Comparison of ENCODE assay signal across 17 mouse cellular contexts in the genomic region with DNA sequence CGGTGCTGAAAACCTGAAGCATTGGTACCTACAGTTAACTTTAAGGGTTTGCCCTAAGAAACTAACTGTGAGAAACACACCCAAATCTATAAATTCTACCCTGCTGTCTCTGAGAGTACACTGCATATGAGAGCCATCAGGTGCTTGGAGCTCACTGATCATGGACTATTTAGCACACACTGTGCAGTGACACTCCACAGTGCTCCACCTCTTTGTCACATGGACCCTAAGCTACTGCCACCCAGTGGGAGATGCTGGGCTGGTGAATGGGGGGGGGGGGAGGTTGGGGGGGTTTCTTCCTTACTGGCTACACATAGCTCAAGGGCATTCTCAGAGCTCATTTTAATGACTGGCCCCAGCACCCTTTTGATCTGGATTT. TPM values are rescaled to one million over a fixed set of nuclear protein-coding genes. Genes with fewer than 3 reads are reported as not detected.
A peak's percentile ranks its signal among the peaks of the same experiment; 100 is the strongest.
DNase-seq lines count a peak whose midpoint lies in the region; ATAC-seq and TF ChIP-seq lines count a peak whose summit lies in the region.
"Had no signal": no experiment of that assay in that cellular context is flagged by ENCODE, and none has a peak within 500 bp of the region (broad histone marks: within the 10 kb centered on the region; RNA-seq: fewer than 3 reads in every experiment).

No protein-coding gene starts in this region.

- no peaks in the 10 kb centered on the region for H3K4me1 ChIP-seq in heart, adult 2 months (ENCODE audit: control insufficient read depth, insufficient read depth, low read length)
- peaks cover 31% of the 10 kb centered on the region for H3K4me1 ChIP-seq in heart, embryonic 15.5 days (replicated peaks)
- H3K4me1 ChIP-seq in neural tube, embryonic 11.5 days (ENCODE audit: control insufficient read depth, insufficient read depth, low read length) = peaks cover 13% of the 10 kb centered on the region
- peaks cover 27% of the 10 kb centered on the region for H3K4me1 ChIP-seq in neural tube, embryonic 15.5 days

- no peaks in the 10 kb centered on the region for H3K27me3 ChIP-seq in heart, adult 2 months (ENCODE audit: control insufficient read depth, insufficient read depth, low read length)
- peaks cover 27% of the 10 kb centered on the region for H3K27me3 ChIP-seq in heart, embryonic 15.5 days
- no peaks in the 10 kb centered on the region for H3K27me3 ChIP-seq in neural tube, embryonic 11.5 days (ENCODE audit: control insufficient read depth, insufficient read depth, low read length)
- no peaks in the 10 kb centered on the region for H3K27me3 ChIP-seq in neural tube, embryonic 15.5 days (replicated peaks)
- H3K27me3 ChIP-seq: forebrain, embryonic 13.5 days; hindbrain, embryonic 15.5 days; liver, embryonic 13.5 days; megakaryocyte, embryonic 14.5 days; midbrain, embryonic 13.5 days had no signal

- no peaks in the 10 kb centered on the region for H3K9me3 ChIP-seq in heart, embryonic 15.5 days (replicated peaks)
- H3K9me3 ChIP-seq in neural tube, embryonic 11.5 days (ENCODE audit: control insufficient read depth, low read length) = no peaks in the 10 kb centered on the region
- H3K9me3 ChIP-seq in neural tube, embryonic 15.5 days (replicated peaks) = no peaks in the 10 kb centered on the region
- H3K9me3 ChIP-seq: forebrain, embryonic 13.5 days; hindbrain, embryonic 15.5 days; liver, embryonic 13.5 days; midbrain, embryonic 13.5 days had no signal

- H3K4me3 ChIP-seq in heart, adult 2 months = 0 out of 2 replicates have a peak overlapping the region, but pooled peaks have one; percentile 2
- no peak overlapping the region; the same call in 1 of the 2 replicates for H3K4me3 ChIP-seq in heart, embryonic 15.5 days
- no peak overlapping the region for H3K4me3 ChIP-seq in neural tube, embryonic 11.5 days (ENCODE audit: low read depth, low read length)
- no peak overlapping the region for H3K4me3 ChIP-seq in neural tube, embryonic 15.5 days (replicated peaks)
- H3K4me3 ChIP-seq: forebrain, embryonic 13.5 days; liver, embryonic 13.5 days; megakaryocyte, embryonic 14.5 days; midbrain, embryonic 13.5 days had no signal

- no peak for ATAC-seq in heart, embryonic 15.5 days (replicated peaks; ENCODE audit: insufficient number of reproducible peaks, insufficient read depth, low FRiP score, low read depth)
- ATAC-seq in neural tube, embryonic 11.5 days (ENCODE audit: insufficient read depth, low FRiP score, low TSS enrichment) = peak; percentile 31; the same call in 1 of the 2 replicates
- ATAC-seq in neural tube, embryonic 15.5 days (ENCODE audit: low FRiP score) = no peak
- ATAC-seq: CD4-positive, CD25-positive, alpha-beta regulatory T cell, adult 4 months had no signal

- intact Hi-C loops in heart, adult 2 months (cut with DNase I) = no loop called here

- TF ChIP-seq POLR2A in heart, adult 2 months (IDR thresholded peaks at IDR 0.05; ENCODE audit: insufficient read depth, low read depth, low read length) = no peak

- no peaks in the 10 kb centered on the region for H3K36me3 ChIP-seq in heart, adult 2 months (ENCODE audit: control insufficient read depth, insufficient read depth, low read length)
- no peaks in the 10 kb centered on the region for H3K36me3 ChIP-seq in heart, embryonic 15.5 days
- H3K36me3 ChIP-seq in neural tube, embryonic 11.5 days (ENCODE audit: control insufficient read depth, insufficient read depth, low read length) = no peaks in the 10 kb centered on the region
- no peaks in the 10 kb centered on the region for H3K36me3 ChIP-seq in neural tube, embryonic 15.5 days
- H3K36me3 ChIP-seq: hindbrain, embryonic 15.5 days; midbrain, embryonic 13.5 days had no signal

- WGBS in heart, adult 2 months = 65% methylated on average over 1 of the region's 1 CpGs
- 69% methylated on average over 1 of the region's 1 CpGs for WGBS in heart, embryonic 15.5 days
- 100% methylated on average over 1 of the region's 1 CpGs for WGBS in neural tube, embryonic 11.5 days
- WGBS in neural tube, embryonic 15.5 days = 96% methylated on average over 1 of the region's 1 CpGs

- no peaks in the 10 kb centered on the region for H3K79me2 ChIP-seq in heart, adult 2 months (replicated peaks; ENCODE audit: control insufficient read depth, insufficient read depth, low read length)

- no peak overlapping the region for H3K27ac ChIP-seq in heart, adult 2 months
- H3K27ac ChIP-seq in heart, embryonic 15.5 days = no peak overlapping the region
- H3K27ac ChIP-seq in neural tube, embryonic 11.5 days (ENCODE audit: low read depth, low read length) = no peak overlapping the region
- H3K27ac ChIP-seq in neural tube, embryonic 15.5 days (replicated peaks) = no peak overlapping the region
- H3K27ac ChIP-seq: forebrain, embryonic 13.5 days; liver, embryonic 13.5 days; midbrain, embryonic 13.5 days had no signal

- no peak for DNase-seq in heart, adult 2 months
- no peak for DNase-seq in heart, postnatal 4 days
- no peak for DNase-seq in heart, adult 11 months
- DNase-seq in neural tube, embryonic 11.5 days (ENCODE audit: low spot score) = no peak
- no peak for DNase-seq in right cerebral cortex, adult 18-20 months
- DNase-seq: cerebellum, adult 9-10 months; liver, embryonic 13.5 days; lung, postnatal 36 days; spleen, adult 18-20 months had no signal

- TF ChIP-seq CTCF in heart, adult 2 months (IDR thresholded peaks at IDR 0.05) = no peak

- peak overlapping the region; percentile 54 for H3K4me2 ChIP-seq in heart, embryonic 15.5 days
- H3K4me2 ChIP-seq in neural tube, embryonic 11.5 days (ENCODE audit: low read depth) = no peak overlapping the region
- no peak overlapping the region for H3K4me2 ChIP-seq in neural tube, embryonic 15.5 days
- H3K4me2 ChIP-seq: forebrain, embryonic 13.5 days; midbrain, embryonic 13.5 days had no signal

- no peak for TF ChIP-seq EP300 in heart, adult 2 months (IDR thresholded peaks at IDR 0.05; ENCODE audit: insufficient read depth, low read depth, low read length)

- no peak overlapping the region for H3K9ac ChIP-seq in heart, adult 2 months (ENCODE audit: low read depth, low read length)
- H3K9ac ChIP-seq in heart, embryonic 15.5 days = no peak overlapping the region
- no peak overlapping the region for H3K9ac ChIP-seq in neural tube, embryonic 11.5 days (ENCODE audit: low read length)
- no peak overlapping the region for H3K9ac ChIP-seq in neural tube, embryonic 15.5 days (replicated peaks)
- H3K9ac ChIP-seq: forebrain, embryonic 13.5 days; hindbrain, embryonic 15.5 days; lung, embryonic 14.5 days; midbrain, embryonic 13.5 days had no signal

RNA-seq across cellular contexts. Expression of gene Rhbdd1, which starts 43.4 kb away (rescaled TPM):
- total RNA-seq in heart, adult 2 months (2021) = 10 to 100 TPM; 11.2 to 11.3 TPM
- polyA plus RNA-seq in heart, adult 2 months (2012; rRNA removed) = 10.7 and 14.0 TPM in 2 replicates
- total RNA-seq in heart, postnatal 4 days (2021) = 10 to 100 TPM; 11.6 to 11.8 TPM
- polyA plus RNA-seq in heart, embryonic 15.5 days (2015; fragmentation: Nextera tagmentation; extraction: Ambion mirVana) = 7.6 and 9.7 TPM in 2 replicates
- polyA plus RNA-seq in neural tube, embryonic 11.5 days (2014; fragmentation: Nextera tagmentation; extraction: Ambion mirVana) = 7.9 and 10.3 TPM in 2 replicates
- polyA plus RNA-seq in neural tube, embryonic 15.5 days (2015; fragmentation: Nextera tagmentation; extraction: Ambion mirVana) = 4.1 and 4.7 TPM in 2 replicates
